Mouse (Mus musculus): ENCODE measurements at regions not wholly inside any gene's neighbourhood (a gene's known extent, or its start where the extent isn't known, plus 50 kb on each side); places are given as distances from the start of the nearest gene placed in this dataset.

DNA sequence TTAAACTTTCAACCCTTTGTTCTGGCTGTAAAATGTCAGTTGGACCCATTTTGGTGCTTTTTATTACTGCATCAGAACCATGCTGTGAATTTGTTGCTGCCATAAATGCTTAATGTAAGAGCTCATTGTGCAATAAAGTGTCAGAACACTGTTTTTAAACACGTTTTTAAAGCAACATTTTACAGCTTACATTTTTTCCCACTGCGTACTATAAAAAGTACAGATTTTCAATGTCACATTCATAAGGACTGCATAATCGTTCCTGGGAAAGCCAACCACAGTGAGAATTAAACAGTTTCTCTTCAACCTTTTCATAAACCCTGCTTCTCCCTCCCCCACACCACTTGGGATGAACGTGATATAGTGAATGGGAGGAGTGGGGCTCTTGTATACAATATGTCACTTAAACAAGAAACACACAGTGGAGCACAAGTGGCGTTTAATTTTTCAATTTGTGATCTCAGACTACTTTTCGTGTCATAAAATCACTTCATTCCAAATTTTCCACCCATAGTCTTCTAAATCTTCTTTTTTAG is 563.1 kb upstream of the Tenm2 start:
- Histone ChIP-seq H3K4me1 (replicated peaks) (no peaks in the 10 kb centered on the region), H3K27me3 (no peaks in the 10 kb centered on the region), H3K9me3 (replicated peaks) (no peaks in the 10 kb centered on the region), H3K36me3 (replicated peaks) (no peaks in the 10 kb centered on the region), H3K27ac (replicated peaks) (no peak overlapping the region), H3K9ac (no peak overlapping the region), H3K4me2 (no peak overlapping the region), H3K4me3 (replicated peaks) (no peak overlapping the region)
- WGBS (ENCODE audit: insufficient replicate concordance), result 50% methylated on average over 6 of the region's 6 CpGs
- ATAC-seq (ENCODE audit: insufficient read depth), result no peak

DNA sequence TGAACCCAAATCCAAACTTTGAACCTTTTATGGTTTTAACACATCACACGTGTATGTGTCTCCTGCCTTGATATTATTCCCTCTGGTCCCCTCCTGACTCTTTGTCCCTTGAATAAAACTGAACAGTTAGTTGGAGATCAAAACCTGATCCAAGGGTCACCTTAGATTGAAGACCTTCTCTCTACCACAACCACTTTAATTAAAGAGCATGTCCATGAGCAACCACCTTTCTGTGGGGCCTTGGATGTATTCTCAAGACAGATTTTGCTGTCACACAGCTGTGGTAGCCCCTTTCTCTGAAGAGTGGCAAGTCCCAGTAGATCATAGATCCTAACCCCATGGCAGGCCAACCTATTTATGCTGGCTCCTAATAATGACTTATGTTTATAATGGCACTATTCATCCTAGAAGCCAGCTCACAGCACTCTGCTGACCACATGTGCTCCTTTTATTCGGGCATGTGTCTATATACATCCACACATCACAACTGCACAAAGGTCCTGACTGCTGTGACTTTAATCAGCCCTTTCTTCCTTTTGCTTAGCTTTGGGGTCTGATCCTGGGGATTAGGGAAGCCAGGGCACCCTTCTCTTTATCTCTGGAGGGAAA is 536.8 kb upstream of the Tenm2 start:
- Histone ChIP-seq H3K4me3 (replicated peaks) (no peak overlapping the region), H3K36me3 (replicated peaks) (no peaks in the 10 kb centered on the region), H3K27me3 (no peaks in the 10 kb centered on the region), H3K9ac (no peak overlapping the region), H3K27ac (replicated peaks) (no peak overlapping the region), H3K4me1 (replicated peaks) (no peaks in the 10 kb centered on the region), H3K4me2 (no peak overlapping the region), H3K9me3 (replicated peaks) (no peaks in the 10 kb centered on the region)
- 41% methylated on average over 2 of the region's 2 CpGs for whole genome bisulfite sequencing (ENCODE audit: insufficient replicate concordance)
- ATAC-seq (ENCODE audit: insufficient read depth), result no peak

DNA sequence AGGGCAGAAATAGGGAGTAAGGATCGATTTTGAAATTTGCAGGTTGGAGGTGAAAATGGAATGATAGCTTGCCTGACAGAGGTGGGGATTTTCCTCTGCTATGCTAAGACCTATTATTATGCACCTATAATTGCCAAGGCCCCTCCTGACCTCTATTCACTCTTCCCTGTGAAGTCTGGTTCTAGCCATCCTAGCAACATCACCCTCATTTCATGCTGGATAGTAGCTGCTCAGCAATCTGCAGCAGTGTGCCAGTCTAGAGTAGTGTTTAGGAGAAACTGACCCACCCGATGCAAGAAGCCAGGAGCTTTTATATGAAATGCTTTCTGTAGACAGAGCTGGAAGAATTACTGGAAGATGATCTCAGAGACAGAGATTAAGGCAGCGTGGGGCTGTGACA is 535.1 kb upstream of the Tenm2 start:
- ATAC-seq (ENCODE audit: insufficient read depth), result no peak
- Histone ChIP-seq H3K4me3 (replicated peaks) (no peak overlapping the region), H3K27ac (replicated peaks) (no peak overlapping the region), H3K9me3 (replicated peaks) (no peaks in the 10 kb centered on the region), H3K36me3 (replicated peaks) (no peaks in the 10 kb centered on the region), H3K4me2 (no peak overlapping the region), H3K9ac (no peak overlapping the region), H3K4me1 (replicated peaks) (no peaks in the 10 kb centered on the region), H3K27me3 (no peaks in the 10 kb centered on the region)
- WGBS (ENCODE audit: insufficient replicate concordance), result 49% methylated on average over 3 of the region's 3 CpGs

DNA sequence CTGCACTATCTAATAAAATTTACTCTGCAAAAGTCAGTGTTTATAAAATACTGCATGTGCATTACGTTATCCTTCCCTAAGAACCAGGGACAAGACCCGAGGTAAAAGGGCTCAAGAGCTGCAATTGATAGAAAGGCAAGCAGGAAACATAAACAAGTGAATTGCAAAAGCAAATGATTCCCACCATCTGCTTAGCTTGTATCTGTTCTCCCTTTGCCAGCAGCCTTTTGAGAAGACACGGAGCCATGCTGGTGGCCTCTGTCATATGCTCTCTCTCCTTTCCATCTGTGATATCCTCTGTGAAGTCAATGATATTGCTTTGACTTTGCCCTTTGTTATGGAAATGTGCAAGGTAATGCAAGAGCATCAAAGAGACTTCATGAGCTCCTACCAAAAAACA is 532.4 kb upstream of the Tenm2 start:
- Histone ChIP-seq H3K36me3 (replicated peaks) (no peaks in the 10 kb centered on the region), H3K4me1 (replicated peaks) (no peaks in the 10 kb centered on the region), H3K27ac (replicated peaks) (no peak overlapping the region), H3K4me2 (no peak overlapping the region), H3K4me3 (replicated peaks) (no peak overlapping the region), H3K9me3 (replicated peaks) (no peaks in the 10 kb centered on the region), H3K9ac (no peak overlapping the region), H3K27me3 (no peaks in the 10 kb centered on the region)
- no peak for ATAC-seq (ENCODE audit: insufficient read depth)
- WGBS (ENCODE audit: insufficient replicate concordance), result 42% methylated on average over 3 of the region's 3 CpGs

DNA sequence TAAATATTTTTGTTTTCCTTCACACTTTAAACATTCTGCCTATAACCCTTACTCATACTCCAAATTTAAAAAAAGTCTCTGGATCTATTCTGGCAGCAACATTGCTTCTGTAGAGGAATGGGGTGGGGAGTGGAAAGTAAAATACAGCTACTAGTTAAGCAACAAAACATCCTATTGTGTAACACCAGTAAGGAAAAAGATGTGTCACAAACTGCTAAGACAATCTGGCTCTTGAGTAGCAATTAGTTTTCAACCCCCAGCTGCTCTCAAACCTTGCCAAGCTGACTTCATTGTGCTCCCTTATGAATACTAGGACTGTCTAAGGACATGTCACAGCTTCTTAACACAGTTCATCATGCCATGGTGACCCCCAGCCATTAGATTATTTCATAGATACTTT is 500.2 kb upstream of the Tenm2 start:
- ATAC-seq (ENCODE audit: insufficient read depth), result no peak
- H3K27me3 ChIP-seq, result no peaks in the 10 kb centered on the region
- no peaks in the 10 kb centered on the region for H3K9me3 ChIP-seq (replicated peaks)

DNA sequence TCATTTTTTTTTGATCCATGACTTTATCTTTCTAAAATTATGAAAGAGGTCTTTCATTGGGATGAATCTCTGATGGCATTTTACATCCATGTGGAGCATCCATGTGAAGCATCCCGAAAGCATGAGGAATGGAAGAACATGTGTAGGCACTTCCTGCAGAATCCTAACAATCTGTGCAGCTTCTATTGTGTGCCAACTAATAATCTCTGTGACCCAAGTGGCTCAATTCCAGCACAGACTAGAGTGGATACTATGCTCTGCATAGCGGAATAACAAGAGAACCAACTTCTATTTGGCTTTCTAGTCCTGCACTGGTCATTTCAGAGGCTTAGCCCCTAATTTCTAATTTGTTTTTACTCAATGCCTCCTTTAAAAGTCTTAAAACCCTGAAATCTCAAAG is 499.7 kb upstream of the Tenm2 start:
- Histone ChIP-seq H3K9me3 (replicated peaks) (no peaks in the 10 kb centered on the region), H3K27me3 (no peaks in the 10 kb centered on the region)
- no peak for ATAC-seq (ENCODE audit: insufficient read depth)

More for the DNA sequence above, 500.2 kb upstream of the Tenm2 start:
- Histone ChIP-seq H3K4me3 (replicated peaks) (no peak overlapping the region), H3K4me1 (replicated peaks) (no peaks in the 10 kb centered on the region), H3K4me2 (no peak overlapping the region), H3K27ac (replicated peaks) (no peak overlapping the region), H3K36me3 (replicated peaks) (no peaks in the 10 kb centered on the region), H3K9ac (no peak overlapping the region)

DNA sequence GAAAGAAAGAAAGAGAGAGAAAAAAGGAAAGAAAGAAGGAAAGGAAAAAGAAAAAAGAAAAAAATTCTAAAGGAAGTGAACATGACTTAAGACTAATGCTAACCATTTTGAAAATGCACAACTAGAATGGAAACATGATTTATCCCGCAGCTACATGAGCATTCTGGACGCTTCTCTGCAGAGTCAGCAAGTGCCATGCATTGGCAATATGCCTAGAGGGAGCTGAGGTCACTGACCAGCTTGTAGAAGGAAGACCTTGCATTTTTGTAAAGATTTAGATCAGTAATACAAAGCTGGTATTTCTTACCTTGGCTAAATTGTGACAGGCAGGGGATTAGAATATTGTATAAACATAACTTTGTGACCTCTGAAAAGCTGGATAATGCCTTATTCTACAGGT is 461.2 kb upstream of the Tenm2 start:
- Histone ChIP-seq H3K4me2 (no peak overlapping the region), H3K9ac (no peak overlapping the region), H3K27me3 (no peaks in the 10 kb centered on the region), H3K4me3 (replicated peaks) (no peak overlapping the region), H3K27ac (replicated peaks) (no peak overlapping the region), H3K9me3 (replicated peaks) (no peaks in the 10 kb centered on the region), H3K36me3 (replicated peaks) (no peaks in the 10 kb centered on the region), H3K4me1 (replicated peaks) (no peaks in the 10 kb centered on the region)
- ATAC-seq (ENCODE audit: insufficient read depth), result no peak
- 49% methylated on average over 2 of the region's 2 CpGs for WGBS (ENCODE audit: insufficient replicate concordance)

More for the DNA sequence above, 499.7 kb upstream of the Tenm2 start:
- WGBS (ENCODE audit: insufficient replicate concordance), result 46% methylated on average over 2 of the region's 2 CpGs
- H3K27ac ChIP-seq (replicated peaks), result no peak overlapping the region
- H3K4me2 ChIP-seq, result no peak overlapping the region
- no peaks in the 10 kb centered on the region for H3K36me3 ChIP-seq (replicated peaks)
- H3K4me1 ChIP-seq (replicated peaks), result no peaks in the 10 kb centered on the region
- no peak overlapping the region for H3K4me3 ChIP-seq (replicated peaks)
- H3K9ac ChIP-seq, result no peak overlapping the region

DNA sequence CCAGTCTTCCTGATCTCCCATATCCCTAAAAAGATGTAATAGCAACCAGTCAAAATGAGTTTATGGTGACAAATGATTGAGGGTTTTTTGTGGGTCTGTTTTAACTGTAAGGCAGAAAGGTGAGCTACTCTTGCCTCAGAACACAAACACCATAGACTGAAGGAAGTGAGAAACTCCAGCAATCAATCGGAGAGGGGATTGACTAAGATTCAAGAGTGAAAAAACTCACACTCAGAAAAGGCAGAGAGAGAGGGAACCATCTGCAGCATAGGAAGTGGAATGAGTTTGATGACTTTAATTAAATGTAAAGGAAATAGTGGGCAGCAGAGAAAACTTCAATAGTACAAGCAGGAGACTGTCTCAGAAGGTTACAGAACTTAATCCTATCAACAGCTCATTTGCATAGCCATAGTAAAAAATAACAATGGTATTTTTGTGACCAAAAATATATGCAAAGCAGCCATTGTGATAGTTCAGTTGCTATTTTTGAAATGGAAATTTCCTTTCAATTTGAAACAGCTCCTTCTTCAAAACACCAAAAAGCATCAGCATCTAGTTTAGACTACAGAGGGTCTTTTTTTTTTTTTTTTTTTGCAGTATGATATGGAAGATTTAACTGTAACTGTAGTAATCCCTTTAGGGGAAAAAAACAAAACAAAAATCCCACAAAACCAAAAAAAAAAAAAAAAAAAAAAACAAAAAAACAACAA is 442.9 kb upstream of the Tenm2 start:
- no peak for ATAC-seq (ENCODE audit: insufficient read depth)

DNA sequence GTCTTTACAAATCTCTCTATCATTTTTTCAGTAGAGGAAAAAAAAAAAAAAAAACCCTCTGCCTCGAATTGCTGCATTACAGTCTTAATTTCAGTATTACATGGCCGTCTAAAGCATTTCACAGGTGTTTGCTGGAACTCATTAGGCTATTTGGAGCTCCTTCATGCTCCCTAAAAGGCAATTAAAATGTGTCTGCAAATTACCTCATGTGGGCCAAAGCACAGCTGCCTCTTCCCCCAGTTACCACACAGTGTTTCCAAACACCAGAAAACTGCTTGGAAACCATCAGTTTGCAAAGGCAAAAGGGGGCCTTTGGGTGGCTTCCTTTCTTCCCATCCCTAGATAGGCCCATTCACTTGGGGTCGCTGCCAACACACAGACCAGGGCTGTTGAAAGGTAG is 435.6 kb upstream of the Tenm2 start:
- H3K4me2 ChIP-seq, result no peak overlapping the region
- 35% methylated on average over 3 of the region's 3 CpGs for whole genome bisulfite sequencing (ENCODE audit: insufficient replicate concordance)
- no peak overlapping the region for H3K4me3 ChIP-seq (replicated peaks)
- ATAC-seq (ENCODE audit: insufficient read depth), result no peak
- H3K9ac ChIP-seq, result no peak overlapping the region
- no peaks in the 10 kb centered on the region for H3K4me1 ChIP-seq (replicated peaks)
- no peaks in the 10 kb centered on the region for H3K36me3 ChIP-seq (replicated peaks)
- no peak overlapping the region for H3K27ac ChIP-seq (replicated peaks)
- no peaks in the 10 kb centered on the region for H3K9me3 ChIP-seq (replicated peaks)
- H3K27me3 ChIP-seq, result no peaks in the 10 kb centered on the region

More for the DNA sequence above, 442.9 kb upstream of the Tenm2 start:
- H3K9ac ChIP-seq, result no peak overlapping the region
- no peaks in the 10 kb centered on the region for H3K36me3 ChIP-seq (replicated peaks)
- H3K9me3 ChIP-seq (replicated peaks), result no peaks in the 10 kb centered on the region
- 37% methylated on average over 1 of the region's 1 CpGs for WGBS (ENCODE audit: insufficient replicate concordance)
- no peaks in the 10 kb centered on the region for H3K4me1 ChIP-seq (replicated peaks)
- H3K27me3 ChIP-seq, result no peaks in the 10 kb centered on the region
- H3K27ac ChIP-seq (replicated peaks), result no peak overlapping the region
- H3K4me2 ChIP-seq, result no peak overlapping the region
- no peak overlapping the region for H3K4me3 ChIP-seq (replicated peaks)

DNA sequence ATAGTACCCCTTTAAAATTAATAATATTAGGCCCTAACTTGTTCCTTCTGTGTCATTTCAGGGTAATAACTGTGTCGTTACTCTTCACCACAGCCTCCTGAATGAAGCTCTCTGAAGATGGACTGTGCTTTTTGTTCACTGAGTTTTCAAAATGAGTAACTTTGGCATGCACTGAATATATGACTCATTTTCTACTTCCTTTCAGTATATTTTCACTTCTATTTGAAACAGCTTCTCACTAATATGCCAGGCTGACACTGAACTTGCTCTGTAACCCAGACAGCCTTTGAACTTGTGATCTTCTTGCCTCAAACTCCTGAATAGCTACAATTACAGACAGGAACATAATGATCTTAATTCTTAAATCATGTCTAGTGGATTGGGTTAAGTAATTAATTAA is 431.2 kb upstream of the Tenm2 start:
- no peaks in the 10 kb centered on the region for H3K27me3 ChIP-seq
- no peak overlapping the region for H3K9ac ChIP-seq
- H3K27ac ChIP-seq (replicated peaks), result no peak overlapping the region
- H3K4me3 ChIP-seq (replicated peaks), result no peak overlapping the region
- 75% methylated on average over 1 of the region's 1 CpGs for WGBS (ENCODE audit: insufficient replicate concordance)
- no peaks in the 10 kb centered on the region for H3K36me3 ChIP-seq (replicated peaks)
- no peaks in the 10 kb centered on the region for H3K9me3 ChIP-seq (replicated peaks)
- H3K4me2 ChIP-seq, result no peak overlapping the region
- no peaks in the 10 kb centered on the region for H3K4me1 ChIP-seq (replicated peaks)
- no peak for ATAC-seq (ENCODE audit: insufficient read depth)

DNA sequence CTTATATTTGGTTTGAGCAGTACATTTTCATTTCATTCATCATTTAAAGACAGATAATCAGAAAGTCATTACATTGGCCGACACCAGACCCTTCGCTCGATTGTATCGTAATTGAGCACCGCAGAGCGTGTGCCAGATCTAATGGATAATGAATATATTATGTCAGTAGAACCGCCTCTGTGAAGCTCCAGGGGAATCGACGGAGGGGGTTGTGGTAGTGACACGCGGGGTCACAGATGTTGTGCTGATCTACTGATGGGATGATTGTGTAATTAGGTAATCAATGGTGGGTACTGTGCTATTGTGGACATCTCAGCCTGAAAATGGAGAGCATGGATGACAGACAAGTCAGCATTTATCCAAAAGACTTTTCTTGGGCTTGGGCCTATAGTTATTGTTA is 414.3 kb upstream of the Tenm2 start:
- no peak for ATAC-seq (ENCODE audit: insufficient read depth)

DNA sequence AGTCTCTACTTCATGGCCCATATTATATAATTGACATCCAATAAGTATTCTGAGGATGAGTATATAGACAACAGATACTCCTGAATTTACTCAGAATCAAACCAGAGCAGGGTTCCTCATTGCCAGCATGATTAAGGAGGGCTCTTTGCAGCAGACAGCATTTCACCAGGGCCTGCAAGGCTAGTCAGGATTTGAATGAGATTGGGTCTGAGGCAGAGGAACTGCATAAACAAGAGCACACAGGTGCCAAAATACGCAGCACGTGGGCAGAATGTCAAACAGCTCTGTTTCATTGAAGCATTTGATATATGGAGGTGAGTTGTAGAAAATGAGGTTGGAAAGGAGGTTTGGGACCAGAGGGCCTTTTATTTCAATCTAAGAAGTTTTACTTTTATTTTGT is 387.5 kb upstream of the Tenm2 start:
- no peaks in the 10 kb centered on the region for H3K4me1 ChIP-seq (replicated peaks)
- H3K27ac ChIP-seq (replicated peaks), result no peak overlapping the region
- no peak for ATAC-seq (ENCODE audit: insufficient read depth)
- H3K4me3 ChIP-seq (replicated peaks), result no peak overlapping the region
- 45% methylated on average over 2 of the region's 2 CpGs for WGBS (ENCODE audit: insufficient replicate concordance)
- no peaks in the 10 kb centered on the region for H3K27me3 ChIP-seq
- H3K9me3 ChIP-seq (replicated peaks), result no peaks in the 10 kb centered on the region
- no peaks in the 10 kb centered on the region for H3K36me3 ChIP-seq (replicated peaks)
- no peak overlapping the region for H3K9ac ChIP-seq
- no peak overlapping the region for H3K4me2 ChIP-seq

More for the DNA sequence above, 414.3 kb upstream of the Tenm2 start:
- H3K4me2 ChIP-seq, result no peak overlapping the region
- H3K27ac ChIP-seq (replicated peaks), result no peak overlapping the region
- H3K4me1 ChIP-seq (replicated peaks), result no peaks in the 10 kb centered on the region
- no peaks in the 10 kb centered on the region for H3K27me3 ChIP-seq
- H3K36me3 ChIP-seq (replicated peaks), result no peaks in the 10 kb centered on the region
- 74% methylated on average over 11 of the region's 11 CpGs for WGBS (ENCODE audit: insufficient replicate concordance)
- no peak overlapping the region for H3K4me3 ChIP-seq (replicated peaks)
- H3K9me3 ChIP-seq (replicated peaks), result no peaks in the 10 kb centered on the region
- no peak overlapping the region for H3K9ac ChIP-seq
